Mouse (Mus musculus): ENCODE data around the gene Taf6l. TPM values are rescaled to one million over a fixed set of nuclear protein-coding genes. Genes with fewer than 3 reads are reported as not detected.

The Taf6l gene
- polyA plus RNA-seq, 1 experiment = 7.7 TPM

- DNase-seq (ENCODE audit: low spot score) = no peak
Measured at GRCm38 (mm10) chr19:8790171-8790570, 4.0 kb upstream of the Taf6l start.

- no peak for DNase-seq (ENCODE audit: low spot score)
Measured at GRCm38 (mm10) chr19:8789171-8789570, 3.0 kb upstream of the Taf6l start.

- DNase-seq (ENCODE audit: low spot score) = no peak
Measured at GRCm38 (mm10) chr19:8788521-8788920, 2.3 kb upstream of the Taf6l start.

- no peak for DNase-seq (ENCODE audit: low spot score)
Measured at GRCm38 (mm10) chr19:8774951-8775421, 11.2 kb downstream of the Taf6l start.

GRCm38 (mm10) chr19:8774086-8774835, 12.0 kb downstream of the Taf6l start, which contains the start of gene Tmem179b:
TSS of gene Tmem179b (minus strand) at chr19:8774467.
- peak; percentile 94 for DNase-seq (ENCODE audit: low spot score)

GRCm38 (mm10) chr19:8773409-8773808, 12.8 kb downstream of the Taf6l start:
- no peak for DNase-seq (ENCODE audit: low spot score)

GRCm38 (mm10) chr19:8772996-8773395, 13.2 kb downstream of the Taf6l start:
- no peak for DNase-seq (ENCODE audit: low spot score)

- DNase-seq (ENCODE audit: low spot score) = peak; percentile 65
Measured at GRCm38 (mm10) chr19:8770567-8771270, 15.5 kb downstream of the Taf6l start, which contains the start of gene Tmem223. TSS of gene Tmem223 (plus strand) at chr19:8770996.

GRCm38 (mm10) chr19:8765562-8765961, 20.7 kb downstream of the Taf6l start:
- DNase-seq (ENCODE audit: low spot score) = no peak

- DNase-seq (ENCODE audit: low spot score) = no peak
Measured at GRCm38 (mm10) chr19:8763276-8763675, 22.9 kb downstream of the Taf6l start.

- DNase-seq (ENCODE audit: low spot score) = no peak
Measured at GRCm38 (mm10) chr19:8760757-8761156, 25.5 kb downstream of the Taf6l start.

- no peak for DNase-seq (ENCODE audit: low spot score)
Measured at GRCm38 (mm10) chr19:8758899-8759298, 27.3 kb downstream of the Taf6l start.

GRCm38 (mm10) chr19:8757471-8757998, 28.7 kb downstream of the Taf6l start:
- DNase-seq (ENCODE audit: low spot score) = no peak

GRCm38 (mm10) chr19:8756635-8757387, 29.4 kb downstream of the Taf6l start, which contains the start of gene Nxf1:
TSS of gene Nxf1 (plus strand) at chr19:8757073.
- peak; percentile 91 for DNase-seq (ENCODE audit: low spot score)

- DNase-seq (ENCODE audit: low spot score) = no peak
Measured at GRCm38 (mm10) chr19:8755652-8756051, 30.6 kb downstream of the Taf6l start.

- DNase-seq (ENCODE audit: low spot score) = no peak
Measured at GRCm38 (mm10) chr19:8747368-8747767, 38.8 kb downstream of the Taf6l start.

GRCm38 (mm10) chr19:8745382-8745781, 40.8 kb downstream of the Taf6l start:
- DNase-seq (ENCODE audit: low spot score) = no peak

GRCm38 (mm10) chr19:8742176-8742575, 44.0 kb downstream of the Taf6l start:
- no peak for DNase-seq (ENCODE audit: low spot score)

- peak; percentile 89 for DNase-seq (ENCODE audit: low spot score)
Measured at GRCm38 (mm10) chr19:8741243-8741869, 44.9 kb downstream of the Taf6l start, which contains the start of gene Stx5a. TSS of gene Stx5a (plus strand) at chr19:8741413.

- no peak for DNase-seq (ENCODE audit: low spot score)
Measured at GRCm38 (mm10) chr19:8740603-8741002, 45.6 kb downstream of the Taf6l start, which contains the start of gene 1700092M07Rik. TSS of gene 1700092M07Rik (plus strand) at chr19:8740718.

- DNase-seq (ENCODE audit: low spot score) = no peak
Measured at GRCm38 (mm10) chr19:8739646-8740045, 46.6 kb downstream of the Taf6l start.

Data from urinary bladder, adult 2 months (tissue).